Mouse (Mus musculus): ENCODE measurements around the gene Flcn. TPM values are rescaled to one million over a fixed set of nuclear protein-coding genes. Genes with fewer than 3 reads are reported as not detected.

Flcn gene
- polyA plus RNA-seq, 1 experiment from 2014 or later: 19.3 TPM

- H3K4me2 ChIP-seq (ENCODE audit: low read depth, low read length): no peak overlapping the region
- H3K9ac ChIP-seq (ENCODE audit: low read depth, low read length): no peak overlapping the region
- 41% methylated on average over 9 of the region's 9 CpGs for WGBS (ENCODE audit: insufficient replicate concordance)
- no peaks in the 10 kb centered on the region for H3K9me3 ChIP-seq (replicated peaks; ENCODE audit: control insufficient read depth, low read length)
- H3K27ac ChIP-seq (ENCODE audit: low read length): no peak overlapping the region
- H3K36me3 ChIP-seq (ENCODE audit: control insufficient read depth, insufficient read depth): no peaks in the 10 kb centered on the region; the same call in 1 of the 2 replicates
- no peak overlapping the region for H3K4me3 ChIP-seq (ENCODE audit: low read depth, low read length)
- peak; percentile 74 for ATAC-seq (ENCODE audit: low read depth)
- no peaks in the 10 kb centered on the region for H3K27me3 ChIP-seq (ENCODE audit: control insufficient read depth, insufficient read depth, low read depth, low read length)
- H3K4me1 ChIP-seq (ENCODE audit: control insufficient read depth, low read depth, low read length): no peaks in the 10 kb centered on the region; the same call in 1 of the 2 replicates
Measured at GRCm38 (mm10) chr11:59778181-59778873, 31.5 kb downstream of the Flcn start.

GRCm38 (mm10) chr11:59777259-59777658, 32.6 kb downstream of the Flcn start:
- 61% methylated on average over 5 of the region's 5 CpGs for WGBS (ENCODE audit: insufficient replicate concordance)
- H3K9me3 ChIP-seq (replicated peaks; ENCODE audit: control insufficient read depth, low read length): no peaks in the 10 kb centered on the region
- no peak for ATAC-seq (ENCODE audit: low read depth)
- no peak overlapping the region for H3K4me3 ChIP-seq (ENCODE audit: low read depth, low read length)
- no peak overlapping the region for H3K4me2 ChIP-seq (ENCODE audit: low read depth, low read length)
- peaks cover under 1% of the 10 kb centered on the region for H3K36me3 ChIP-seq (ENCODE audit: control insufficient read depth, insufficient read depth)
- no peaks in the 10 kb centered on the region for H3K27me3 ChIP-seq (ENCODE audit: control insufficient read depth, insufficient read depth, low read depth, low read length)
- no peak overlapping the region for H3K27ac ChIP-seq (ENCODE audit: low read length)
- no peaks in the 10 kb centered on the region; the same call in 1 of the 2 replicates for H3K4me1 ChIP-seq (ENCODE audit: control insufficient read depth, low read depth, low read length)
- H3K9ac ChIP-seq (ENCODE audit: low read depth, low read length): no peak overlapping the region

GRCm38 (mm10) chr11:59775435-59776148, 34.2 kb downstream of the Flcn start:
- Histone ChIP-seq H3K27me3 (ENCODE audit: control insufficient read depth, insufficient read depth, low read depth, low read length) (no peaks in the 10 kb centered on the region), H3K4me3 (ENCODE audit: low read depth, low read length) (no peak overlapping the region), H3K36me3 (ENCODE audit: control insufficient read depth, insufficient read depth) (peaks cover 4% of the 10 kb centered on the region), H3K9me3 (replicated peaks; ENCODE audit: control insufficient read depth, low read length) (no peaks in the 10 kb centered on the region), H3K27ac (ENCODE audit: low read length) (no peak overlapping the region), H3K4me2 (ENCODE audit: low read depth, low read length) (no peak overlapping the region), H3K9ac (ENCODE audit: low read depth, low read length) (no peak overlapping the region), H3K4me1 (ENCODE audit: control insufficient read depth, low read depth, low read length) (no peaks in the 10 kb centered on the region; the same call in 1 of the 2 replicates)
- ATAC-seq (ENCODE audit: low read depth): no peak
- 83% methylated on average over 13 of the region's 13 CpGs for WGBS (ENCODE audit: insufficient replicate concordance)

GRCm38 (mm10) chr11:59774522-59774921, 35.3 kb downstream of the Flcn start:
- Histone ChIP-seq H3K9me3 (replicated peaks; ENCODE audit: control insufficient read depth, low read length) (no peaks in the 10 kb centered on the region), H3K36me3 (ENCODE audit: control insufficient read depth, insufficient read depth) (peaks cover 10% of the 10 kb centered on the region)

GRCm38 (mm10) chr11:59772902-59773301, 36.9 kb downstream of the Flcn start:
- no peaks in the 10 kb centered on the region for H3K27me3 ChIP-seq (ENCODE audit: control insufficient read depth, insufficient read depth, low read depth, low read length)
- peaks cover 13% of the 10 kb centered on the region for H3K36me3 ChIP-seq (ENCODE audit: control insufficient read depth, insufficient read depth)
- no peak for ATAC-seq (ENCODE audit: low read depth)
- 68% methylated on average over 4 of the region's 4 CpGs for WGBS (ENCODE audit: insufficient replicate concordance)
- no peak overlapping the region for H3K4me3 ChIP-seq (ENCODE audit: low read depth, low read length)
- no peak overlapping the region for H3K4me2 ChIP-seq (ENCODE audit: low read depth, low read length)
- H3K9me3 ChIP-seq (replicated peaks; ENCODE audit: control insufficient read depth, low read length): no peaks in the 10 kb centered on the region
- H3K4me1 ChIP-seq (ENCODE audit: control insufficient read depth, low read depth, low read length): no peaks in the 10 kb centered on the region
- no peak overlapping the region for H3K27ac ChIP-seq (ENCODE audit: low read length)
- H3K9ac ChIP-seq (ENCODE audit: low read depth, low read length): no peak overlapping the region

More at GRCm38 (mm10) chr11:59774522-59774921, 35.3 kb downstream of the Flcn start:
- Histone ChIP-seq H3K27me3 (ENCODE audit: control insufficient read depth, insufficient read depth, low read depth, low read length) (no peaks in the 10 kb centered on the region), H3K4me1 (ENCODE audit: control insufficient read depth, low read depth, low read length) (no peaks in the 10 kb centered on the region; the same call in 1 of the 2 replicates), H3K9ac (ENCODE audit: low read depth, low read length) (no peak overlapping the region), H3K4me3 (ENCODE audit: low read depth, low read length) (no peak overlapping the region), H3K4me2 (ENCODE audit: low read depth, low read length) (no peak overlapping the region), H3K27ac (ENCODE audit: low read length) (no peak overlapping the region)
- no peak for ATAC-seq (ENCODE audit: low read depth)
- 30% methylated on average over 4 of the region's 4 CpGs for WGBS (ENCODE audit: insufficient replicate concordance)

GRCm38 (mm10) chr11:59772291-59772690, 37.5 kb downstream of the Flcn start:
- Histone ChIP-seq H3K27me3 (ENCODE audit: control insufficient read depth, insufficient read depth, low read depth, low read length) (no peaks in the 10 kb centered on the region), H3K9me3 (replicated peaks; ENCODE audit: control insufficient read depth, low read length) (no peaks in the 10 kb centered on the region), H3K4me1 (ENCODE audit: control insufficient read depth, low read depth, low read length) (no peaks in the 10 kb centered on the region), H3K27ac (ENCODE audit: low read length) (no peak overlapping the region), H3K9ac (ENCODE audit: low read depth, low read length) (no peak overlapping the region), H3K4me3 (ENCODE audit: low read depth, low read length) (no peak overlapping the region), H3K36me3 (ENCODE audit: control insufficient read depth, insufficient read depth) (peaks cover 13% of the 10 kb centered on the region), H3K4me2 (ENCODE audit: low read depth, low read length) (no peak overlapping the region)
- no peak for ATAC-seq (ENCODE audit: low read depth)
- 71% methylated on average over 2 of the region's 2 CpGs for WGBS (ENCODE audit: insufficient replicate concordance)

GRCm38 (mm10) chr11:59770753-59771152, 39.1 kb downstream of the Flcn start:
- Histone ChIP-seq H3K27ac (ENCODE audit: low read length) (no peak overlapping the region), H3K4me2 (ENCODE audit: low read depth, low read length) (no peak overlapping the region), H3K27me3 (ENCODE audit: control insufficient read depth, insufficient read depth, low read depth, low read length) (no peaks in the 10 kb centered on the region), H3K4me1 (ENCODE audit: control insufficient read depth, low read depth, low read length) (no peaks in the 10 kb centered on the region), H3K9me3 (replicated peaks; ENCODE audit: control insufficient read depth, low read length) (no peaks in the 10 kb centered on the region), H3K9ac (ENCODE audit: low read depth, low read length) (no peak overlapping the region), H3K4me3 (ENCODE audit: low read depth, low read length) (no peak overlapping the region), H3K36me3 (ENCODE audit: control insufficient read depth, insufficient read depth) (peaks cover 19% of the 10 kb centered on the region)
- no peak for ATAC-seq (ENCODE audit: low read depth)
- WGBS (ENCODE audit: insufficient replicate concordance): 38% methylated on average over 7 of the region's 7 CpGs

- ATAC-seq (ENCODE audit: low read depth): no peak
- H3K27me3 ChIP-seq (ENCODE audit: control insufficient read depth, insufficient read depth, low read depth, low read length): no peaks in the 10 kb centered on the region
- H3K4me2 ChIP-seq (ENCODE audit: low read depth, low read length): no peak overlapping the region
- WGBS (ENCODE audit: insufficient replicate concordance): 63% methylated on average over 6 of the region's 6 CpGs
- peaks cover 19% of the 10 kb centered on the region for H3K36me3 ChIP-seq (ENCODE audit: control insufficient read depth, insufficient read depth)
- H3K9ac ChIP-seq (ENCODE audit: low read depth, low read length): no peak overlapping the region
- no peaks in the 10 kb centered on the region for H3K9me3 ChIP-seq (replicated peaks; ENCODE audit: control insufficient read depth, low read length)
- H3K4me1 ChIP-seq (ENCODE audit: control insufficient read depth, low read depth, low read length): no peaks in the 10 kb centered on the region
- H3K4me3 ChIP-seq (ENCODE audit: low read depth, low read length): no peak overlapping the region
- no peak overlapping the region for H3K27ac ChIP-seq (ENCODE audit: low read length)
Measured at GRCm38 (mm10) chr11:59769738-59770137, 40.1 kb downstream of the Flcn start.

- Histone ChIP-seq H3K4me1 (ENCODE audit: control insufficient read depth, low read depth, low read length) (no peaks in the 10 kb centered on the region), H3K27me3 (ENCODE audit: control insufficient read depth, insufficient read depth, low read depth, low read length) (no peaks in the 10 kb centered on the region), H3K9me3 (replicated peaks; ENCODE audit: control insufficient read depth, low read length) (no peaks in the 10 kb centered on the region), H3K4me2 (ENCODE audit: low read depth, low read length) (no peak overlapping the region), H3K27ac (ENCODE audit: low read length) (no peak overlapping the region), H3K4me3 (ENCODE audit: low read depth, low read length) (no peak overlapping the region), H3K36me3 (ENCODE audit: control insufficient read depth, insufficient read depth) (peaks cover 19% of the 10 kb centered on the region), H3K9ac (ENCODE audit: low read depth, low read length) (no peak overlapping the region)
- no peak for ATAC-seq (ENCODE audit: low read depth)
- WGBS (ENCODE audit: insufficient replicate concordance): 70% methylated on average over 2 of the region's 2 CpGs
Measured at GRCm38 (mm10) chr11:59769307-59769706, 40.5 kb downstream of the Flcn start.
